Mouse (Mus musculus) hindbrain, embryonic 14.5 days (tissue): ENCODE results near the gene Olfr1423. TPM values are rescaled to one million over a fixed set of nuclear protein-coding genes. Genes with fewer than 3 reads are reported as not detected.

Experiments
- ATAC-seq: fragments of 200-750 bp; cut with Nextera tagmentation; 2 replicates; pipeline ENCODE4 v1.8.0; 2017; ENCODE audit warnings: moderate number of reproducible peaks, mild to moderate bottlenecking, moderate TSS enrichment, moderate library complexity; ENCODE audit not compliant: low FRiP score
- DNase-seq: peaks from one replicate; pipeline ENCODE4 v3.0.0-alpha.2; 2015; ENCODE audit warnings: low spot score
- H3K27ac ChIP-seq: fragments of 300-500 bp; sonication (generic); 2 replicates; pipeline ENCODE4 v1.5.1; 2014; ENCODE audit warnings: mild to moderate bottlenecking, moderate library complexity
- H3K27me3 ChIP-seq: fragments of 300-500 bp; sonication (generic); 2 replicates; pipeline ENCODE4 v1.6.1; 2014; ENCODE audit warnings: mild to moderate bottlenecking, low read length, mixed read lengths; ENCODE audit not compliant: control insufficient read depth, insufficient read depth
- H3K36me3 ChIP-seq: fragments of 300-500 bp; sonication (generic); replicated peaks from 2 replicates; pipeline ENCODE4 v1.6.1; 2014; ENCODE audit not compliant: control insufficient read depth, insufficient read depth
- H3K4me1 ChIP-seq: fragments of 300-500 bp; sonication (generic); replicated peaks from 2 replicates; pipeline ENCODE4 v1.6.1; 2014; ENCODE audit warnings: antibody characterized with exemption, low read length, mixed read lengths; ENCODE audit not compliant: control insufficient read depth, insufficient read depth
- H3K4me2 ChIP-seq: fragments of 300-500 bp; sonication (generic); replicated peaks from 2 replicates; pipeline ENCODE4 v1.6.1; 2014; ENCODE audit warnings: mild to moderate bottlenecking, moderate library complexity
- H3K4me3 ChIP-seq: fragments of 300-500 bp; sonication (generic); replicated peaks from 2 replicates; pipeline ENCODE4 v1.5.1; 2014; ENCODE audit warnings: mild to moderate bottlenecking, low read length
- H3K9ac ChIP-seq: fragments of 300-500 bp; sonication (generic); 2 replicates; pipeline ENCODE4 v1.6.1; 2014
- H3K9me3 ChIP-seq: fragments of 300-500 bp; sonication (generic); 2 replicates; pipeline ENCODE4 v1.6.1; 2016; ENCODE audit warnings: low read length; ENCODE audit not compliant: control insufficient read depth
- WGBS: fragments of 180-500 bp; shearing (Covaris S2); extraction: QIAGEN DNeasy Blood & Tissue Kit; methylation state at CpG from one replicate; pipeline ENCODE4 v1.1.7; 2014; 5-methylcytosine and 5-hydroxymethylcytosine counted together
- polyA plus RNA-seq: library from polyadenylated mRNA; unstranded; fragments of >200 nt; fragmentation: Nextera tagmentation; extraction: Ambion mirVana; gene quantifications from 2 replicates; pipeline ENCODE4 v1.2.1, GENCODE M21; 2014

The Olfr1423 gene
- polyA plus RNA-seq, 1 experiment from 2014 or later = not detected

GRCm38 (mm10) chr19:12008410-12009380 lies 32.4 kb downstream of the Olfr1423 start:
- DNase-seq = no peak
- no peaks in the 10 kb centered on the region for H3K36me3 ChIP-seq
- no peaks in the 10 kb centered on the region for H3K9me3 ChIP-seq
- 29% methylated on average over 17 of the region's 17 CpGs for WGBS
- ATAC-seq = no peak
- 0 out of 2 replicates have a peak overlapping the region, but pooled peaks have one; percentile 5 for H3K4me3 ChIP-seq
- no peaks in the 10 kb centered on the region for H3K27me3 ChIP-seq
- H3K4me2 ChIP-seq = peak overlapping the region; percentile 76
- peak overlapping the region; percentile 47; the same call in 1 of the 2 replicates for H3K27ac ChIP-seq
- H3K4me1 ChIP-seq = peaks cover 7% of the 10 kb centered on the region
- H3K9ac ChIP-seq = no peak overlapping the region

GRCm38 (mm10) chr19:12007105-12007931 lies 33.8 kb downstream of the Olfr1423 start:
- Histone ChIP-seq H3K9ac (peak overlapping the region; percentile 69; the same call in 1 of the 2 replicates), H3K4me2 (peak overlapping the region; percentile 69), H3K27me3 (no peaks in the 10 kb centered on the region), H3K4me1 (peaks cover 7% of the 10 kb centered on the region), H3K9me3 (no peaks in the 10 kb centered on the region), H3K4me3 (peak overlapping the region; percentile 69), H3K27ac (no peak overlapping the region), H3K36me3 (no peaks in the 10 kb centered on the region)
- 9% methylated on average over 17 of the region's 17 CpGs for WGBS
- peak; percentile 30 for DNase-seq
- no peak for ATAC-seq

GRCm38 (mm10) chr19:12006361-12006947 lies 34.7 kb downstream of the Olfr1423 start:
- DNase-seq (peak; percentile 50), ATAC-seq (no peak)
- Histone ChIP-seq H3K9ac (peak overlapping the region; percentile 69), H3K4me1 (peaks cover 7% of the 10 kb centered on the region), H3K27me3 (no peaks in the 10 kb centered on the region), H3K9me3 (no peaks in the 10 kb centered on the region), H3K4me3 (peak overlapping the region; percentile 69), H3K27ac (peak overlapping the region; percentile 83), H3K4me2 (peak overlapping the region; percentile 69), H3K36me3 (no peaks in the 10 kb centered on the region)
- 2% methylated on average over 17 of the region's 17 CpGs for WGBS

- peaks cover 7% of the 10 kb centered on the region for H3K4me1 ChIP-seq
- no peaks in the 10 kb centered on the region for H3K36me3 ChIP-seq
- no peaks in the 10 kb centered on the region for H3K9me3 ChIP-seq
- H3K4me2 ChIP-seq = peak overlapping the region; percentile 69
- WGBS = under 1% methylated on average over 41 of the region's 41 CpGs
- no peaks in the 10 kb centered on the region for H3K27me3 ChIP-seq
- DNase-seq (peak; percentile 100), ATAC-seq (peak; percentile 77)
- H3K27ac ChIP-seq = peak overlapping the region; percentile 83
- peak overlapping the region; percentile 69 for H3K9ac ChIP-seq
- peak overlapping the region; percentile 69 for H3K4me3 ChIP-seq
Observed at GRCm38 (mm10) chr19:12005376-12006360, 35.4 kb downstream of the Olfr1423 start.

GRCm38 (mm10) chr19:12004216-12005008 lies 36.7 kb downstream of the Olfr1423 start:
- peak overlapping the region; percentile 83 for H3K27ac ChIP-seq
- H3K9me3 ChIP-seq = no peaks in the 10 kb centered on the region
- H3K4me2 ChIP-seq = peak overlapping the region; percentile 69
- no peak for ATAC-seq
- H3K36me3 ChIP-seq = no peaks in the 10 kb centered on the region
- peak overlapping the region; percentile 59 for H3K9ac ChIP-seq
- peaks cover 7% of the 10 kb centered on the region for H3K4me1 ChIP-seq
- no peak for DNase-seq
- H3K4me3 ChIP-seq = peak overlapping the region; percentile 69
- no peaks in the 10 kb centered on the region for H3K27me3 ChIP-seq
- 54% methylated on average over 9 of the region's 9 CpGs for WGBS

GRCm38 (mm10) chr19:12003568-12003967 lies 37.5 kb downstream of the Olfr1423 start:
- Histone ChIP-seq H3K4me3 (no peak overlapping the region), H3K27me3 (no peaks in the 10 kb centered on the region), H3K27ac (no peak overlapping the region), H3K9me3 (no peaks in the 10 kb centered on the region), H3K4me2 (no peak overlapping the region), H3K9ac (no peak overlapping the region), H3K36me3 (no peaks in the 10 kb centered on the region), H3K4me1 (peaks cover 7% of the 10 kb centered on the region)
- ATAC-seq (no peak), DNase-seq (no peak)
- WGBS = 88% methylated on average over 2 of the region's 2 CpGs

- Histone ChIP-seq H3K4me3 (peak overlapping the region; percentile 3; the same call in 1 of the 2 replicates), H3K4me2 (peak overlapping the region; percentile 37), H3K27me3 (no peaks in the 10 kb centered on the region), H3K27ac (no peak overlapping the region), H3K9me3 (no peaks in the 10 kb centered on the region), H3K9ac (no peak overlapping the region), H3K36me3 (no peaks in the 10 kb centered on the region), H3K4me1 (peaks cover 7% of the 10 kb centered on the region)
- ATAC-seq = no peak
- WGBS = 48% methylated on average over 14 of the region's 14 CpGs
- no peak for DNase-seq
Observed at GRCm38 (mm10) chr19:12002791-12003190, 38.3 kb downstream of the Olfr1423 start.
